Mouse (Mus musculus): Measurements from ENCODE around the gene St6galnac5. TPM values are rescaled to one million over a fixed set of nuclear protein-coding genes. Genes with fewer than 3 reads are reported as not detected.

Gene St6galnac5
- polyA plus RNA-seq, 1 experiment, result 0.11 TPM

GRCm38 (mm10) chr3:152867654-152868525 is 114.2 kb downstream of the St6galnac5 start:
- DNase-seq (ENCODE audit: low spot score), result no peak

GRCm38 (mm10) chr3:152866035-152866965 is 115.7 kb downstream of the St6galnac5 start:
- no peak for DNase-seq (ENCODE audit: low spot score)

GRCm38 (mm10) chr3:152861978-152862377 is 120.1 kb downstream of the St6galnac5 start:
- DNase-seq (ENCODE audit: low spot score), result no peak

GRCm38 (mm10) chr3:152861450-152861849 is 120.6 kb downstream of the St6galnac5 start:
- no peak for DNase-seq (ENCODE audit: low spot score)

- DNase-seq (ENCODE audit: low spot score), result no peak
Measured at GRCm38 (mm10) chr3:152856095-152856494, 126.0 kb downstream of the St6galnac5 start.

- DNase-seq (ENCODE audit: low spot score), result no peak
Measured at GRCm38 (mm10) chr3:152855006-152855614, 126.9 kb downstream of the St6galnac5 start.

GRCm38 (mm10) chr3:152843925-152844324 is 138.1 kb downstream of the St6galnac5 start:
- no peak for DNase-seq (ENCODE audit: low spot score)

- no peak for DNase-seq (ENCODE audit: low spot score)
Measured at GRCm38 (mm10) chr3:152842648-152843047, 139.4 kb downstream of the St6galnac5 start.

GRCm38 (mm10) chr3:152841264-152841663 is 140.8 kb downstream of the St6galnac5 start:
- no peak for DNase-seq (ENCODE audit: low spot score)

- no peak for DNase-seq (ENCODE audit: low spot score)
Measured at GRCm38 (mm10) chr3:152837938-152838337, 144.1 kb downstream of the St6galnac5 start.

- DNase-seq (ENCODE audit: low spot score), result no peak
Measured at GRCm38 (mm10) chr3:152837407-152837806, 144.6 kb downstream of the St6galnac5 start.

GRCm38 (mm10) chr3:152832436-152832835 is 149.6 kb downstream of the St6galnac5 start:
- no peak for DNase-seq (ENCODE audit: low spot score)

GRCm38 (mm10) chr3:152831974-152832373 is 150.1 kb downstream of the St6galnac5 start:
- DNase-seq (ENCODE audit: low spot score), result no peak

GRCm38 (mm10) chr3:152831377-152831776 is 150.7 kb downstream of the St6galnac5 start:
- no peak for DNase-seq (ENCODE audit: low spot score)

GRCm38 (mm10) chr3:152821202-152821601 is 160.8 kb downstream of the St6galnac5 start:
- peak; percentile 41 for DNase-seq (ENCODE audit: low spot score)

- no peak for DNase-seq (ENCODE audit: low spot score)
Measured at GRCm38 (mm10) chr3:152820406-152820805, 161.6 kb downstream of the St6galnac5 start.

GRCm38 (mm10) chr3:152815110-152815509 is 166.9 kb downstream of the St6galnac5 start:
- DNase-seq (ENCODE audit: low spot score), result no peak

GRCm38 (mm10) chr3:152813905-152814304 is 168.1 kb downstream of the St6galnac5 start:
- no peak for DNase-seq (ENCODE audit: low spot score)

GRCm38 (mm10) chr3:152799738-152800431 is 182.2 kb downstream of the St6galnac5 start:
- DNase-seq (ENCODE audit: low spot score), result no peak

GRCm38 (mm10) chr3:152797354-152797753 is 184.7 kb downstream of the St6galnac5 start:
- no peak for DNase-seq (ENCODE audit: low spot score)

- no peak for DNase-seq (ENCODE audit: low spot score)
Measured at GRCm38 (mm10) chr3:152796216-152796615, 185.8 kb downstream of the St6galnac5 start.

All from urinary bladder, adult 2 months (tissue).